Mouse (Mus musculus) small intestine, adult 2 months (tissue): Measurements from ENCODE around the gene Krt18.

ENCODE experiments used
- CTCF ChIP-seq: fragments of 200-500 bp; IDR thresholded peaks from 2 replicates; pipeline ENCODE4 v1.5.1; 2012; ENCODE audit warnings: low read depth, mild to moderate bottlenecking, control low read depth, inconsistent platforms, low read length, moderate library complexity, mixed read lengths; ENCODE audit not compliant: insufficient replicate concordance, insufficient read length; ENCODE audit errors: extremely low read depth
- POLR2A ChIP-seq: fragments of 200-500 bp; IDR thresholded peaks from 2 replicates; pipeline ENCODE4 v1.6.1; 2012; ENCODE audit warnings: low read depth, mild to moderate bottlenecking, control low read depth, inconsistent platforms, low read length, moderate library complexity

GRCm38 (mm10) chr15:102004189-102004588, 23.8 kb upstream of the Krt18 start, which contains the start of gene Krt8:
- TF ChIP-seq POLR2A (peak; percentile 95), CTCF (peak; percentile 69; the same call in 1 of the 2 replicates)
